Mouse (Mus musculus) bone marrow macrophage, adult 2 months (primary cell): ENCODE measurements around the gene Sec14l1. TPM values are rescaled to one million over a fixed set of nuclear protein-coding genes. Genes with fewer than 3 reads are reported as not detected.
A peak's percentile ranks its signal among the peaks of the same experiment; 100 is the strongest.

Experiments
- H3K27ac ChIP-seq: 2 replicates; pipeline ENCODE4 v1.5.1; 2012; ENCODE audit warnings: low read depth, low read length; ENCODE audit not compliant: insufficient read depth
- H3K4me1 ChIP-seq: 2 replicates; pipeline ENCODE4 v1.6.1; 2012; ENCODE audit warnings: low read length; ENCODE audit not compliant: control insufficient read depth, insufficient read depth
- H3K4me3 ChIP-seq: 2 replicates; pipeline ENCODE4 v1.5.1; 2012; ENCODE audit warnings: mild to moderate bottlenecking, low read length, moderate library complexity; ENCODE audit not compliant: insufficient read depth
- CTCF ChIP-seq: IDR thresholded peaks from 2 replicates; pipeline ENCODE4 v1.5.1; 2012; ENCODE audit warnings: low read depth, mild to moderate bottlenecking, low read length, moderate library complexity
- POLR2A ChIP-seq: IDR thresholded peaks from 2 replicates; pipeline ENCODE4 v1.6.1; 2012; ENCODE audit warnings: mild to moderate bottlenecking, low read depth, low read length, borderline replicate concordance
- polyA plus RNA-seq: library from polyadenylated mRNA; stranded (reverse); fragments of >200 nt; gene quantifications from 2 replicates; pipeline ENCODE4 v1.2.4, GENCODE M21; 2012; ENCODE audit not compliant: missing spikeins, insufficient read depth, insufficient read length

Sec14l1 gene
- polyA plus RNA-seq, 1 experiment, result 132 TPM

DNA sequence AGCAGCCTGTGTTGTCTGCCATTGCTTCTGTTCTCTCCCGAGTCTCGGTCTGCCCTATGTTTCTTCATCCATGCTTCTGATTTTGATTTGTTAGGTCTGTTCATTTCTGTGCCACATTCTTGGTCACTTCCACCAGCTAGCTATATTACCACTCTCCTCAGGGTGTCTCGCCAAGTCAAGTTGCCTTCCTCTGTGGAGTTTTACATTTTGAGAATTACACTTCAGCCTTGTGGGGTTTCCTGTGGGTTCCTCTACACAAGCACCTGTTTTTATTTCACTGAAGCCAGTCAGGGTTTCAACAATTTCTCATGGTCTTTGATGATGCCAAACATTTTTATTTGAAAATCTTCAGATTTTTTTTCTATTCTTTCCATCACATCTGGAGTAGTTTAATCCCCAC, 67.8 kb downstream of the Sec14l1 start:
- Histone ChIP-seq H3K4me3 (no peak overlapping the region), H3K4me1 (no peaks in the 10 kb centered on the region), H3K27ac (no peak overlapping the region)
- no peak for TF ChIP-seq POLR2A
- TF ChIP-seq CTCF, result no peak

DNA sequence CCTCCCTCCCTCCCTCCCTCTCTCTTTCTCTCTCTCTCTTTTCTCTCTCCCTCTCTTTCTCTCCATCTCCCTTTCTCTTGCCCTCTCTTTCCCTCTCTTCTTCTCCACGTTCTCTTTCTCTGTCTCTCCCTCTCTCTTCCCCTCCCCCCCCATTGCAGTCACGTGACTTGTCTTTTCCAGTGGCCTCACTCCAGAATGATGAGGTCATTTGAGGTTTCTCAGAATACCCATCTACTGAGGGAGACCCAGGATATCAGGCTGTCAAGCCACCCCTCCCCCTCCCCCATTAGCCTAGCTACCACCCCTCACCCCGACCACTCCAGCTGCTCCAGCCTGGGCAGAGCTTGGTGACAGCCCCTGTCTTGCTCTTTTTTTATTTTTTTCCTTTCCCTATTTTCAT, 68.3 kb downstream of the Sec14l1 start:
- TF ChIP-seq POLR2A (no peak), CTCF (no peak)
- no peak overlapping the region for H3K4me3 ChIP-seq
- H3K4me1 ChIP-seq, result no peaks in the 10 kb centered on the region
- H3K27ac ChIP-seq, result no peak overlapping the region

DNA sequence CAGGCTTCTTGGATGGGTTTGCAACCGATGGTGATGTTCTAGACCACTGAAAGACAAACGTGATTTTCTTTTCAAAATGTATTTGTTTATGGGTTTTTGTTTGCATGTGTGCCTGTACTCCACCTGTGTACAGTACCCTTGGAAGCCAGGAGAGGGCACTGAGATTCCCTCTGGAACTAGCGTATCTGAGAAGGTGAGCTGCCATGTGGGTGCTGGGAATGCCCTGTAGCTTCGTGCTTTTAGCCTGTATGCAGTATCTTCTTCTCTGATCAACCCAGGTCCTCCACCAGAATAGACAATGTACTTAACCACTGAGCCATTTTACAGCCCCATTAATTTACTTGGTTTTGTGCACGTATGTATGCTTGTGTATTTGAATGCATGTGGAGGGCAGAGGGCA, 68.9 kb downstream of the Sec14l1 start:
- no peak for TF ChIP-seq CTCF
- TF ChIP-seq POLR2A, result no peak
- Histone ChIP-seq H3K27ac (no peak overlapping the region), H3K4me1 (no peaks in the 10 kb centered on the region), H3K4me3 (no peak overlapping the region)

DNA sequence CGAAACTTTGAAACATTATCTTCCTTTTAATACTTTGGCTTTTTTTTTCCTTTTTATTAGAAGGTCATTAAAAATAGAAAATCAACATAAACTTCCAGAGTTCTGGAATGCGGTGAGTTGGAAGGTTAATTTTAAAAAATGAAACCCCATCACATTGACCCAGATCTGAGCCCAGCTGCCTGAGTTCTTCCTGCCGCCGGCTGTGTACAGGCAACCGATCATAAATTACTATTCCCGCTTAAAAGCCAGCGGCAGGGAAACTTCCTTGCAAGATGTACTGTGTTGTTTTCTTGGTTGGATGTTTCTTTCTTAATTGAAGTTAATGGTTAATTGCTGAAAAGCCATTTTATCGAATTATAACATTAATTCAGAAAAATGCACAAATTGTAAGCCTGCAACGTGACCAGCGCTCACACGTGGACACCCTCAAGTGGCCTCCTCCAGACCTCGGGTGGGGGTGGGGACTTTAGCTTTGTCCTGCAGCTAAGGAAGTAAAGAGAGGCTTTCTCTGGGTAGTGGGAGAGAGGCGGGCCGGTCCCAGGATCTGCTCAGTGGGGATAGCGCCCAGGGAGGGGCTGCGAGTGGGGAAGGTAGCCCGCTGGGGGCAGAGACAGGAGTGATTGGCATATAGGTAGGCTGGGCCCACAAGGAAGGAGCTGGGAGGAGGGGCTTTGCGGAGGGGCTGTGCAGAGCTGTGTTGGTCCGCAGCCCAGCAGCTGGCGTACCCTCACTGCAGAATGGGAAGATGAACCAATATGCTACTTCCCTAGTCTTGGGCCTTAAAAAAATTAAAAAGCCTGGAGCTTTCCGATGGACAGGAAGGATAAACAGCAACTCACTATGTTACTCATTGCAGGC, 70.3 kb downstream of the Sec14l1 start:
- no peak for TF ChIP-seq CTCF
- no peak for TF ChIP-seq POLR2A
- no peak overlapping the region for H3K4me3 ChIP-seq
- no peaks in the 10 kb centered on the region for H3K4me1 ChIP-seq
- no peak overlapping the region for H3K27ac ChIP-seq

DNA sequence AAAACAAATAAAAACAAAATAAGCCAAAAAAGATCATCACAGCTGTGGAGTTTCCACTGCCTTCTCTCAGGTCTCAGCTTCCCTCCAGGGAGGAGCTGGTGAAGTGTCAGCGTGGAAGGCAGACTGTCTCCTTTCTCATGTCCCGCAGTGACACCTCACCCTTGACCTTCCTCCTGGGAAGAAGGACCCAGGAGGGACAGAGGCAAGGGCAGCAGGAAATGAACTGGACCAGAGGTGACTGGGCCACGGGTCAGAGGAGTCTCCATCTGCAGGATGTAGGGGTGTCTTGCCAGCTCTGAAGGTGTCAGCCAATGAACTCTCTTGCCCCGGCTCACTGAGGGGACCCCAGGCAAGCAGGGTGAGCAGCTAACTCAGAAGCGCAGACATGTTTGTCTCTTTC, 76.6 kb downstream of the Sec14l1 start:
- Histone ChIP-seq H3K4me1 (peaks cover 25% of the 10 kb centered on the region), H3K27ac (no peak overlapping the region), H3K4me3 (no peak overlapping the region)
- TF ChIP-seq CTCF, result no peak
- no peak for TF ChIP-seq POLR2A

DNA sequence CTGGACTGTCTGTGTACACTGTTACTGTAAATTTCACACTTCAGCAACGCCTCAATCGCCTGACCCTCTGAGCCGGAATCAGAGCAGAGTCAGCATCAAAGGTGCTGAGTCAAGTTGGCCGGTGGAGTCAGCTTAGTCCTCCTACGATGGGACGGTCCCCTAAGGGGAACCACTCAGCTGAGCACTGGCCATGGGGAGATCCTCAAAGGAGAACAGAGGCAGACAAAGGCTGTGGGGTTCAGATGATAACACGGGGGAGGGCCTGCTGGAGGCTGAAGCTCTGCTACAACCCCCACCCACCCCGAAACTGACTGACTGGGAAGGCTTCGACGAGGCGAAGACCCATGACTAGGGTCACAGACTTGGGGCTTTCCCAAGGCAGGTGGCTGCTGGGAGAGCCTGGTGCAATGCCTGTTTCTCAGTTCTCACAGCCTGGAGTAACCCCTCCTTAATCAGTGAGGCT, 79.5 kb downstream of the Sec14l1 start:
- TF ChIP-seq POLR2A (no peak), CTCF (no peak)
- no peak overlapping the region for H3K4me3 ChIP-seq
- H3K27ac ChIP-seq, result no peak overlapping the region
- peaks cover 44% of the 10 kb centered on the region for H3K4me1 ChIP-seq

DNA sequence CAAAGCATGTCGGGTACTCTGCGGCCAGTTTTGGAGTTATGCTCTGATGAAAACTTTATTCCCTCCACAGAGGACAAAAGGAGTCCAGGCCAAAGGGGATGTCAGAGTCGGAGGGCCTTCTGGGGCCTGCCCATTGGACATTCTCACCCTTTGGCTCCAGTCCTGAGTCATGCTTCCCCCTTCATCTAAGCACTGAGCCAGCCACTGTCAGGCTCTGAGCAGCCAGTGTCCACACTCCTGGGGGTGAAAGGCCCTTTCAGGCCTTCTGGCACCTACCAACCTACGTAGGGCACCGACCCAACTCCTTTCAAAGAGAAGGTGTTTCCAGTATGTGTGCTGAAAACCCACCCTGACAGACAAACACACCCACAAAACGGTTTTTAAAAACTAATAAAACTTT, 80.6 kb downstream of the Sec14l1 start:
- H3K4me1 ChIP-seq, result peaks cover 53% of the 10 kb centered on the region
- no peak overlapping the region for H3K4me3 ChIP-seq
- TF ChIP-seq CTCF (no peak), POLR2A (no peak)
- no peak overlapping the region for H3K27ac ChIP-seq

DNA sequence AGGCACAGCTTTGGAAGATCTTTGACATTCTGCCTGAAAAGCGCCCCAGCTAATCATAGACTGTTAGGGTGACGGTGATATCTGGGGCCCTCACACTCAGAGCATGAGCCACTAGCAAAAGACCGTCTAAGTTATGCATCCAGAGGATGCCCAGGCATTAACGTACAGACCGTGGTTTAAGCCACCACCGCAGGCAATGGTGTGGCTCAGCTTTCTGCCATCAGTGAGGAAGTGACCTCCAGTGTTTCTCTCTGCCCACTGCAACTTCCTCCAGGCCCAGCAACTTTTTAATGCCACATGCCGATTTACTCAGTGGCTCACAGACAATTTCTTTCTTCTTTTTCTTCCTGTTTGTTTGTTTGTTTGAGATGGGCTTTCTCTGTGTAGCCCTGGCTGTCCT, 81.7 kb downstream of the Sec14l1 start:
- Histone ChIP-seq H3K4me3 (no peak overlapping the region), H3K27ac (peak overlapping the region; percentile 55)

DNA sequence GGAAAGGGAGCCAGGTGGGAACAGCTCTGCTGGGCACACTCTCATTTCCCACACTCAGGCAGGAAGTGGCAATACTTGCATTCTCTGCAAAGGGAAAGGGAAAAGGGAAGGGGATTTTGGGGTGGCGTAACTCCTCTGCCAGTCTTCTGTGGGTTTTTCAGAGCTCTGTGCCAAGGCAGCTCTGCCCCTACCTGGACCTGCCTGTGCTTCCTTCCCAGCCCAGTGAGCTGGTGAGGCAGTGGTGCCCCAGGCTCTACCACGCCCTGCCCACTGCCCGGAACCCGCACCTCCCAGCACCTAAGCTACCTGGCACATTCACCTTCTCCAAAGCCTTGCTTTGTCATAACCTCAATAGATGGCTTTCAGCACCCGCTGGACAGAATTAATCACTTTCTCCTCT, 83.2 kb downstream of the Sec14l1 start:
- TF ChIP-seq CTCF, result no peak
- no peak for TF ChIP-seq POLR2A
- Histone ChIP-seq H3K27ac (no peak overlapping the region), H3K4me3 (no peak overlapping the region), H3K4me1 (peaks cover 60% of the 10 kb centered on the region)

More for the DNA sequence above, 81.7 kb downstream of the Sec14l1 start:
- H3K4me1 ChIP-seq, result peaks cover 60% of the 10 kb centered on the region
- TF ChIP-seq POLR2A, result no peak
